Mouse (Mus musculus) bone marrow, adult 2 months (tissue): ENCODE results near the gene Igsf23.

ENCODE experiments used
- CTCF ChIP-seq: fragments of 200-500 bp; IDR thresholded peaks from 2 replicates; pipeline ENCODE4 v1.5.1; 2011; ENCODE audit warnings: low read length, control low read depth; ENCODE audit not compliant: control insufficient read depth, insufficient read depth
- POLR2A ChIP-seq: fragments of 200-500 bp; IDR thresholded peaks from 2 replicates; pipeline ENCODE4 v1.6.1; 2011; ENCODE audit warnings: low read depth, mild to moderate bottlenecking, control low read depth, low read length, borderline replicate concordance; ENCODE audit not compliant: control insufficient read depth

- TF ChIP-seq CTCF (peak; percentile 89), POLR2A (no peak)
Measured at GRCm38 (mm10) chr7:19956341-19956781, 5.8 kb upstream of the Igsf23 start.
